12 mouse cellular contexts compared by ENCODE assay signal in genomic region chr17:81403121-81403520, GRCm38 (mm10). TPM values are rescaled to one million over a fixed set of nuclear protein-coding genes. Genes with fewer than 3 reads are reported as not detected.
DNase-seq lines count a peak whose midpoint lies in the region; ATAC-seq and TF ChIP-seq lines count a peak whose summit lies in the region.
"Had no signal": no experiment of that assay in that cellular context is flagged by ENCODE, and none has a peak within 500 bp of the region (broad histone marks: within the 10 kb centered on the region; RNA-seq: fewer than 3 reads in every experiment).

No protein-coding gene starts in this region.

- no peak for TF ChIP-seq CTCF in gastrocnemius, adult 2 months (IDR thresholded peaks at IDR 0.05)
- no peak for TF ChIP-seq CTCF in lung, adult 2 months (IDR thresholded peaks at IDR 0.05; ENCODE audit: insufficient read depth, low read length)

- peak; percentile 41 for DNase-seq in gastrocnemius, adult 2 months
- DNase-seq in gastrocnemius, postnatal 4 days (ENCODE audit: low spot score in 2 of 2) = no peak
- DNase-seq in 3T3-L1 (ENCODE audit: low read depth, low spot score) = peak; percentile 45
- peak; percentile 43 for DNase-seq in fibroblast of lung, adult 2 months (ENCODE audit: low read depth)
- peak; percentile 8 for DNase-seq in lung, adult 2 months
- DNase-seq in thymus, postnatal 36 days = no peak
- no peak for DNase-seq in left cerebral cortex, adult 9 months (ENCODE audit: low spot score in 2 of 2)

- 64% methylated on average over 4 of the region's 4 CpGs for WGBS in lung, adult 2 months

- intact Hi-C loops in gastrocnemius, adult 2 months (cut with DNase I) = loop anchor here (10.0 kb wide), 1 partner anchor 382 kb away; no protein-coding TSS in a partner anchor

- no peak for ATAC-seq in erythroblast, adult 5-6 weeks (replicated peaks; ENCODE audit: low FRiP score, poor library complexity, severe bottlenecking)

- H3K4me1 ChIP-seq in lung, adult 2 months (ENCODE audit: control insufficient read depth, insufficient read depth, low read length) = 0 out of 2 replicates have a peak, but pooled peaks cover 2% of the 10 kb centered on the region

- TF ChIP-seq POLR2A in lung, adult 2 months (IDR thresholded peaks at IDR 0.05; ENCODE audit: borderline replicate concordance, extremely low read depth, low read depth, low read length) = no peak

- peak overlapping the region; percentile 64 for H3K27ac ChIP-seq in gastrocnemius, adult 2 months

- H3K4me3 ChIP-seq in gastrocnemius, adult 2 months = no peak overlapping the region
- H3K4me3 ChIP-seq in lung, adult 2 months (replicated peaks; ENCODE audit: extremely low read depth, low read depth, low read length) = no peak overlapping the region

RNA-seq across cellular contexts. Expression of gene Gm11096, which starts 38.4 kb away (rescaled TPM):
- total RNA-seq in gastrocnemius, adult 2 months (2021) = not detected
- not detected for total RNA-seq in gastrocnemius, postnatal 4 days (2021)
- not detected in 2 replicates for polyA plus RNA-seq in lung, adult 2 months (2012; rRNA removed)
- total RNA-seq in erythroblast, adult 5-6 weeks (2015; ENCODE audit: low replicate concordance) = not detected in 2 replicates
- not detected in 2 replicates for total RNA-seq in erythroblast, adult 5-6 weeks (2017; ENCODE audit: low replicate concordance)
- total RNA-seq: common myeloid progenitor, adult 5-6 weeks had no signal
- polyA plus RNA-seq: frontal cortex, adult 2 months; large intestine, adult 2 months; neural tube, embryonic 11.5 days had no signal

Comparison
In these comparisons a context has a peak if more than half of its experiments do, and no peak if none do; other contexts are left out.
1. DNase-seq: peak in gastrocnemius, adult 2 months (single experiment), 3T3-L1 (single experiment), fibroblast of lung, adult 2 months (single experiment) and lung, adult 2 months (single experiment); none in gastrocnemius, postnatal 4 days (0 of 2), thymus, postnatal 36 days (0 of 2) and left cerebral cortex, adult 9 months (0 of 2).